Mouse (Mus musculus): Measurements from ENCODE around the gene 9030025P20Rik.
"Not testable (repeated sequence)": the region's sequence is repeated elsewhere in the genome, so short reads cannot be mapped to it uniquely, and the experiment has no call there.

9030025P20Rik gene

DNA sequence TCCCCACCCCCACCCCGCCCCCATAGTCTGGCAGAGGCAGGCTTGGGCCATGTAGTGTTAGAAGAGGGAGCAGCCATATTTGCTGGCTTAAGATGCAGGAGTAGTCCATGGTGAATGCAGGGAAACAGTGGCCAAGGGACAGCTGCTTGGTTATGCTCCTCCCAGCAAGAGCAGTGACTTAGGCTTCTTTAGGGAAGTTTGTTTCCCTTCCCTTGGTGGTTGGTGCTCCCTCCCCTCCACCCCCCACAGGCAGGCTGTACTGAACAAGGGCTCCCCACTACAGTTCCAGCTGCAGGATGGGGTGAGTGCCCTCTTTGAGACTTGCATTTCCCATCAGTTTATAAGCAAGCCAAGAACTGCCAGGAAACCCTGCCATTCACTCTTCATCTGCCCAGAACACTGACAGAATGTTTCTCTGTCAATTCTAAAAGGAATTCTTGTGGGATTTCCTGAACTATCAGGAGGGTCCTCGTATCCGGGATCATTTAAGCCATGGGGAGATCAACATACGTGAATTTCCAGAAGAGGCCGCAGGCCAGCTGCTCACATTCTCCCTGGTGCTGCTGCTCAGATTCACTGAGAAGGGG is 11.9 kb downstream of the 9030025P20Rik start:
- not testable (repeated sequence) for DNase-seq (ENCODE audit: low read depth, low spot score)

DNA sequence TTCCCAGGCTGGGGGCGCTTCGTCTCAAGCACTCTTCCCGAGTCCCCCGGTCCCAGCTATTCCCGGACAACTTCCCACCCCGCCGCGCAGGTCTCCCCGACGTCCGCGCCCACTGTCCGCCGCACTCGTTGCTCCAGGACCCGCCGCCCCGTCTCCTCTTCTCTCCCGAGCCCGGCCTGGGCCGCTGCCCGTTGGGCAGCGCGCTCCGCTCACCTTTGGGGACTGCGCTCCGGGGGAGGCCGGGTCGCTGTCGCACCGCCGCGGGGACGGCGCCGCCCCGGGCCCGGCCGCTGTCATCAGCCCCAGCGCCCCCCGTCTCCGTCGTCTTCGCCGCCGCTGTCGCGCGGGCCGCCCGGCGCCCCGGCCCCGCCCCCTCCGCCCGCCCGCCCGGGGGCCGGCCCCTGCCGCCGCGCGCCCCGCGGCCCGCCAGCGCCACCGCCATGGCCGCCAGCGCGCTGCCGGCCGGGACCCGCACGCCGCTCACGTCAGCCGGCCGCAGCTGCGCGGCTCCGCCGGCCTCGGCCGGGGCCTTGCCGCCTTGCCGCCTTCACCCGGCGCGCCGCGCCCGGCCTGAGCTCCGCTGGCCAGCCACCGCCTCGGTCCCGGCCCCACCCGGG is 14.4 kb downstream of the 9030025P20Rik start:
- DNase-seq (ENCODE audit: low read depth, low spot score), result not testable (repeated sequence)

DNA sequence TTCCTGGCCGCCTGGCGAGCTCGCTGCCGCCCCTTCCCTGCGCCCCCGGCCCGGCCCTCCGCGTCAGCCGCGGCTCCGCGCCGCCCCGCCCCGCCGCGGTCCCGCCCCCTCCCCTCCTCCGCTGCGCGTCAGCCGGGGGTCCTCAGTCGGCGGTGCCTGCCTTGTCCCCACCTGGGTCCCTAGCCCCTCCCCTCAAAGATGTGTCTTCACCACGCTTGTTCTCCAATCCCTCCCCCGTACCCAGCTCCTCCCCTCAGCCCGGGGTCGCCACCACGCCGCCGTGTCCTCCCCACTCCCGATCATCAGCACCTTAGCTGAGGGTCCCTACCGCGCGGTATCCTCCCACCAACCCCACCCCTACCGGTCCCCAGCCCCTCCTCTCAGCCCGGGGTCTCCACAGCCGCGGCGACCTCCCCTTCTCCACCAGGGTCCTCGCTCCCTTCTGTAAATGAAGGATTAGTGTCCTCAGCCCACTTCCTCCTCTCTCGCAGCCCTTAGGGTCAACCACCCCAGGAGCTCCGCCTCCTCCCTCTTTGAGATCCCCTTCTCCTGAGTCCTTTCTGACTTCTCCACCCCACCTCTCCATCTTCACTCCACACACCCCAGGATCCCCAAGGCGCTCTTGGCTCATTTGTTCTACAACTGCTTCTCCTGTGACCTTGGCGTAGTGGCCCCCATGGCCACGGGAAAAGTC is 15.0 kb downstream of the 9030025P20Rik start:
- not testable (repeated sequence) for DNase-seq (ENCODE audit: low read depth, low spot score)

DNA sequence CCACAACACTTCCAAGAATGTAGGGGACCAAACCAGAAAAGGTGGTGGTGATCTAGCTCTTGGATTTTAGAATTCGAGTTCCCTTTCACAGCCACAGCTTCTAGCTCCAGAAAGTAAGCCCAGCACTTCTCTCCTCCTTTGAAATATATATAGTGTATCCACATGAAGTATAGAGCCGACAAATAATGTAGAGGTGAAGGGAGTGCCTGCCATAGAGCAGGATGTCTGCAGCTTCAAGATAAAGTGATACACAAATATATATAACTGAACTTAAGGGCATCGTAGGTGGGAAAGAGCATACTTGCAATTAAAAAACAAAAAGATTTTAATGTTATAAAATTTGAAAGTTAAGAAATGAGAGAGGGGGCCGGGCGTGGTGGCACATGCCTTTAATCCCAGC is 15.9 kb downstream of the 9030025P20Rik start:
- not testable (repeated sequence) for DNase-seq (ENCODE audit: low read depth, low spot score)

DNA sequence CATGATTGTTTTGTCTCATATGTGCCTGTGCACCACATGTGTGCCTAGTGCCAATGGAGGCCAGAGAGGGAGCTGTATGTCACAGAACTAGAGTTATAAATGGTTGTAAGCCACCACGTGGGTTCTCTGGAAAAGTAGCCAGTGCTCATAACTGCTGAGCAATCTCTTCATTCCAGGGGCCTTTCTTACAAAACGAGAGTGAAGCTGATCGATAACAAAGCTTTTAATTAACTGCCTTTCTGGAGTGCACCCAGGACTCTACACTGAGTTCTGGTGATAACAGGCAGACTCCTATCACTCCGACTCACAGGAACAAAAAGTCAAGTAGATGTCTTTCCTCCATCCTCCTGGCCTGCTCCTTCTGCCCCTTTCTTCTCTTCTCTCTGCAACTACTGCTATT is 21.8 kb downstream of the 9030025P20Rik start:
- not testable (repeated sequence) for DNase-seq (ENCODE audit: low read depth, low spot score)

DNA sequence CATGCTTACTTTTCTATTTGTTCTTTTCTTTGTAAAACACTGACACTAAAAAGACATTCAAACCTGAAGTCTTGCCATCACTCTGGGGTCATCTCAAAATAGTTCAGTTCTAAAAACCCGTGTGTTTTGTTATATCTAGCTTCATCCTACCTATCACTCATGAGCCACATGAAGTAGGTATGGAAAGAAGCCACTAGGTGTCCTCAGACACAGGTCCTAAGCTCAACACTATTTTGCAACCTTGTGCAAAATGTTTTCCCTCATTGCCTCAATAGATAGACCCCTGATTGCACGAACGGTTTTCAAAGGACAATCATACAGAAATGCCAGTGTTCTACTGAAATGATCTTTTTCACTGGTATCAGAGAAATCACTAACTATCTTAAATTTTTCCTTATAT is 30.8 kb downstream of the 9030025P20Rik start:
- DNase-seq (ENCODE audit: low read depth, low spot score), result not testable (repeated sequence)

DNA sequence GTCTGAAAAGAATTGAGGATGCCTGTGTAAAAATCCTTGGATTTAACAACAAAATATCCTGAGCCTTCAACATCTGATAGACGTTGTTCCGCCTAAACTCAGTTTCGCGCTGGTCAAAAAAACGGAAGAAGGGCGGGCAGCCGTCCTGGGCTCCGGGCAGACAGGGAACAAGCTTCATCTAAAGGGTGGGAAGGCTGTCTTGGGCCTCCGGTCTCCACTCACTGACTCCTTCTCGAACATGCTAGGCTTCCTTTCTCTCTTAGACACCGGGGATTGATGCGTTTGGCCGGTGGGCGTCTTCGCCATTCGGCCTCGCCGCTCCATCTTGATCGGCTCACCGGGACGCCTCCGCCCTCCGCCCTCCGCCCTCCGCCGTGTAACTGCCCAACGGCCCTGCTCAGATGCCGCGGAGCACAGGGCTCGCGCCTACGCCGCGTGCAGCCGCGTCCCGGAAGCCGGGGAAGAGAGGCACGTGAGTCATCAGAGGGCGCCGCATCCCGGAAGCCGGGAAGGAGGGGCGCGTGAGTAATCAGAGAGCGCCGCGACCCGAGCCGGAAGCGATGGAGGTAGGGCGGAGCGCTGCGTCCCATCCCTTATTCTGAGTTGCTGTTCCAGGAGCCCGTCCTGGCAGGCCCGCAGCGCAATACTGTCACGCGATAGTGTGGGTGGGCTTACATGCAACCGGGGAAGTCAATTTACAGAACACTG is 31.6 kb downstream of the 9030025P20Rik start, which contains the start of gene Gm3435:
TSS of gene Gm3435 (plus strand) at position 471 of the 708 bp plus-strand sequence.
- DNase-seq (ENCODE audit: low read depth, low spot score), result not testable (repeated sequence)

DNA sequence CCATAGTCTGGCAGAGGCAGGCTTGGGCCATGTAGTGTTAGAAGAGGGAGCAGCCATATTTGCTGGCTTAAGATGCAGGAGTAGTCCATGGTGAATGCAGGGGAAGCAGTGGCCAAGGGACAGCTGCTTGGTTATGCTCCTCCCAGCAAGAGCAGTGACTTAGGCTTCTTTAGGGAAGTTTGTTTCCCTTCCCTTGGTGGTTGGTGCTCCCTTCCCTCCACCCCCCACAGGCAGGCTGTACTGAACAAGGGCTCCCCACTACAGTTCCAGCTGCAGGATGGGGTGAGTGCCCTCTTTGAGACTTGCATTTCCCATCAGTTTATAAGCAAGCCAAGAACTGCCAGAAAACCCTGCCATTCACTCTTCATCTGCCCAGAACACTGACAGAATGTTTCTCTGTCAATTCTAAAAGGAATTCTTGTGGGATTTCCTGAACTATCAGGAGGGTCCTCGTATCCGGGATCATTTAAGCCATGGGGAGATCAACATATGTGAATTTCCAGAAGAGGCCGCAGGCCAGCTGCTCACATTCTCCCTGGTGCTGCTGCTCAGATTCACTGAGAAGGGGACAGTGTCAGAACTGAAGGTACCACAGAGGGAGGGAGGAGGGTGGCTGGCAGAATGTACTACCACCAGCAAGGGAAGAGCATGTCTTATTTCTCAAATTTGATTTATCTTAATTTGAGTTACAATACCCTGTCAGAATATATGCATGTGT is 43.4 kb downstream of the 9030025P20Rik start:
- not testable (repeated sequence) for DNase-seq (ENCODE audit: low read depth, low spot score)

DNA sequence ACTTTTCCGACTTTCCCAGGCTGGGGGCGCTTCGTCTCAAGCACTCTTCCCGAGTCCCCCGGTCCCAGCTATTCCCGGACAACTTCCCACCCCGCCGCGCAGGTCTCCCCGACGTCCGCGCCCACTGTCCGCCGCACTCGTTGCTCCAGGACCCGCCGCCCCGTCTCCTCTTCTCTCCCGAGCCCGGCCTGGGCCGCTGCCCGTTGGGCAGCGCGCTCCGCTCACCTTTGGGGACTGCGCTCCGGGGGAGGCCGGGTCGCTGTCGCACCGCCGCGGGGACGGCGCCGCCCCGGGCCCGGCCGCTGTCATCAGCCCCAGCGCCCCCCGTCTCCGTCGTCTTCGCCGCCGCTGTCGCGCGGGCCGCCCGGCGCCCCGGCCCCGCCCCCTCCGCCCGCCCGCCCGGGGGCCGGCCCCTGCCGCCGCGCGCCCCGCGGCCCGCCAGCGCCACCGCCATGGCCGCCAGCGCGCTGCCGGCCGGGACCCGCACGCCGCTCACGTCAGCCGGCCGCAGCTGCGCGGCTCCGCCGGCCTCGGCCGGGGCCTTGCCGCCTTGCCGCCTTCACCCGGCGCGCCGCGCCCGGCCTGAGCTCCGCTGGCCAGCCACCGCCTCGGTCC is 45.7 kb downstream of the 9030025P20Rik start:
- not testable (repeated sequence) for DNase-seq (ENCODE audit: low read depth, low spot score)

DNA sequence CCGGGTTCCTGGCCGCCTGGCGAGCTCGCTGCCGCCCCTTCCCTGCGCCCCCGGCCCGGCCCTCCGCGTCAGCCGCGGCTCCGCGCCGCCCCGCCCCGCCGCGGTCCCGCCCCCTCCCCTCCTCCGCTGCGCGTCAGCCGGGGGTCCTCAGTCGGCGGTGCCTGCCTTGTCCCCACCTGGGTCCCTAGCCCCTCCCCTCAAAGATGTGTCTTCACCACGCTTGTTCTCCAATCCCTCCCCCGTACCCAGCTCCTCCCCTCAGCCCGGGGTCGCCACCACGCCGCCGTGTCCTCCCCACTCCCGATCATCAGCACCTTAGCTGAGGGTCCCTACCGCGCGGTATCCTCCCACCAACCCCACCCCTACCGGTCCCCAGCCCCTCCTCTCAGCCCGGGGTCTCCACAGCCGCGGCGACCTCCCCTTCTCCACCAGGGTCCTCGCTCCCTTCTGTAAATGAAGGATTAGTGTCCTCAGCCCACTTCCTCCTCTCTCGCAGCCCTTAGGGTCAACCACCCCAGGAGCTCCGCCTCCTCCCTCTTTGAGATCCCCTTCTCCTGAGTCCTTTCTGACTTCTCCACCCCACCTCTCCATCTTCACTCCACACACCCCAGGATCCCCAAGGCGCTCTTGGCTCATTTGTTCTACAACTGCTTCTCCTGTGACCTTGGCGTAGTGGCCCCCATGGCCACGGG is 46.4 kb downstream of the 9030025P20Rik start:
- DNase-seq (ENCODE audit: low read depth, low spot score), result not testable (repeated sequence)

DNA sequence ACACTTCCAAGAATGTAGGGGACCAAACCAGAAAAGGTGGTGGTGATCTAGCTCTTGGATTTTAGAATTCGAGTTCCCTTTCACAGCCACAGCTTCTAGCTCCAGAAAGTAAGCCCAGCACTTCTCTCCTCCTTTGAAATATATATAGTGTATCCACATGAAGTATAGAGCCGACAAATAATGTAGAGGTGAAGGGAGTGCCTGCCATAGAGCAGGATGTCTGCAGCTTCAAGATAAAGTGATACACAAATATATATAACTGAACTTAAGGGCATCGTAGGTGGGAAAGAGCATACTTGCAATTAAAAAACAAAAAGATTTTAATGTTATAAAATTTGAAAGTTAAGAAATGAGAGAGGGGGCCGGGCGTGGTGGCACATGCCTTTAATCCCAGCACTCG is 47.2 kb downstream of the 9030025P20Rik start:
- not testable (repeated sequence) for DNase-seq (ENCODE audit: low read depth, low spot score)

DNA sequence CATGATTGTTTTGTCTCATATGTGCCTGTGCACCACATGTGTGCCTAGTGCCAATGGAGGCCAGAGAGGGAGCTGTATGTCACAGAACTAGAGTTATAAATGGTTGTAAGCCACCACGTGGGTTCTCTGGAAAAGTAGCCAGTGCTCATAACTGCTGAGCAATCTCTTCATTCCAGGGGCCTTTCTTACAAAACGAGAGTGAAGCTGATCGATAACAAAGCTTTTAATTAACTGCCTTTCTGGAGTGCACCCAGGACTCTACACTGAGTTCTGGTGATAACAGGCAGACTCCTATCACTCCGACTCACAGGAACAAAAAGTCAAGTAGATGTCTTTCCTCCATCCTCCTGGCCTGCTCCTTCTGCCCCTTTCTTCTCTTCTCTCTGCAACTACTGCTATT is 53.1 kb downstream of the 9030025P20Rik start:
- not testable (repeated sequence) for DNase-seq (ENCODE audit: low read depth, low spot score)

DNA sequence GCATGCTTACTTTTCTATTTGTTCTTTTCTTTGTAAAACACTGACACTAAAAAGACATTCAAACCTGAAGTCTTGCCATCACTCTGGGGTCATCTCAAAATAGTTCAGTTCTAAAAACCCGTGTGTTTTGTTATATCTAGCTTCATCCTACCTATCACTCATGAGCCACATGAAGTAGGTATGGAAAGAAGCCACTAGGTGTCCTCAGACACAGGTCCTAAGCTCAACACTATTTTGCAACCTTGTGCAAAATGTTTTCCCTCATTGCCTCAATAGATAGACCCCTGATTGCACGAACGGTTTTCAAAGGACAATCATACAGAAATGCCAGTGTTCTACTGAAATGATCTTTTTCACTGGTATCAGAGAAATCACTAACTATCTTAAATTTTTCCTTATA is 62.2 kb downstream of the 9030025P20Rik start:
- not testable (repeated sequence) for DNase-seq (ENCODE audit: low read depth, low spot score)

All from mesoderm, embryonic 11.5 days (tissue).